ENCODE assay signal across 10 mouse cellular contexts in the genomic region with DNA sequence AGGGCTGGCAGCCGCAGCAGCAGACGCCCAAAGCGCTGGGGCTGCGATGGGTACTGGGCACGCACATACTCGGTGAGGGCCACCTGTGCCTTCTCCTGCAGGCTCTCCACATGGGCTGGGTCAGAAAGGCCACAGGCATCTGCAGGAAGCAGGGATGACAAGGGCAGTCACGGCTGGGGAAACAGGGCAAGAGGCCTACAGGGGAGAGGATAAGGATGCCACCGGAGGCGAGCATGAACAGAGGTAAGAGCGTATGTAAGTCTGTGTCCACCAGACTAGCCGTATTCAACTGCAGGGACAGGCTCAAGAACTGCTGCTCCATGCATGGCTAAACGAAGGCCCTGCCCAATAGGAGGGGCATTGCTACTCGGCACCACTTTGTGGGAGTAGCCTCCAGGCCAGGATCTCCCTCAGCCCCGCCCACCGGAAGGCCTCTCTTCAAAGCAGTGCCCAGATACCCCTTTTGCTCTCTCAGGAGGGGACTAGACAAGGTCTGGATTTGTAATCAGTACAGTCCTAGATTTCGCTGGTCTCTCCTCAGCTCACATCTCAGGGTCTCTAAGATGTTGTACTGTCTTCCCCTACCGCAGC. TPM values are rescaled to one million over a fixed set of nuclear protein-coding genes. Genes with fewer than 3 reads are reported as not detected.
DNase-seq lines count a peak whose midpoint lies in the region; ATAC-seq and TF ChIP-seq lines count a peak whose summit lies in the region.
"Had no signal": no experiment of that assay in that cellular context is flagged by ENCODE, and none has a peak within 500 bp of the region (broad histone marks: within the 10 kb centered on the region; RNA-seq: fewer than 3 reads in every experiment).

No protein-coding gene starts in this region.

- no peak overlapping the region for H3K27ac ChIP-seq in lung, embryonic 14.5 days (ENCODE audit: low read depth)
- H3K27ac ChIP-seq in intestine, embryonic 16.5 days (ENCODE audit: low read length) = peak overlapping the region; percentile 23; the same call in 1 of the 2 replicates
- H3K27ac ChIP-seq in liver, embryonic 13.5 days = peak overlapping the region; percentile 24; the same call in 1 of the 2 replicates

- peaks cover 15% of the 10 kb centered on the region for H3K4me1 ChIP-seq in lung, embryonic 14.5 days (ENCODE audit: insufficient read depth)
- H3K4me1 ChIP-seq in intestine, embryonic 16.5 days (ENCODE audit: control insufficient read depth, insufficient read depth, low read length) = peaks cover 51% of the 10 kb centered on the region
- H3K4me1 ChIP-seq in liver, embryonic 13.5 days (replicated peaks) = peaks cover 76% of the 10 kb centered on the region

- H3K9ac ChIP-seq in lung, embryonic 14.5 days = no peak overlapping the region
- H3K9ac ChIP-seq in intestine, embryonic 16.5 days (ENCODE audit: low read depth, low read length) = no peak overlapping the region
- no peak overlapping the region for H3K9ac ChIP-seq in liver, embryonic 13.5 days

- ATAC-seq in lung, embryonic 14.5 days (ENCODE audit: insufficient read depth) = no peak
- ATAC-seq in intestine, embryonic 16.5 days = no peak
- no peak for ATAC-seq in liver, embryonic 13.5 days (ENCODE audit: low read depth)
- ATAC-seq: activated CD4-positive, CD25-positive, alpha-beta regulatory T cell, adult 4 months had no signal

- WGBS in lung, embryonic 14.5 days = 82% methylated on average over 17 of the region's 17 CpGs
- 77% methylated on average over 17 of the region's 17 CpGs for WGBS in intestine, embryonic 16.5 days
- WGBS in liver, embryonic 13.5 days (ENCODE audit: insufficient replicate concordance) = 68% methylated on average over 17 of the region's 17 CpGs

- no peaks in the 10 kb centered on the region for H3K27me3 ChIP-seq in lung, embryonic 14.5 days (ENCODE audit: insufficient read depth, low read length)
- H3K27me3 ChIP-seq in intestine, embryonic 16.5 days (replicated peaks; ENCODE audit: control insufficient read depth, insufficient read depth, low read length) = no peaks in the 10 kb centered on the region
- H3K27me3 ChIP-seq in liver, embryonic 13.5 days = peaks cover 39% of the 10 kb centered on the region
- H3K27me3 ChIP-seq: neural tube, embryonic 13.5 days had no signal

- no peaks in the 10 kb centered on the region for H3K9me3 ChIP-seq in lung, embryonic 14.5 days (ENCODE audit: low read depth, low read length)
- no peaks in the 10 kb centered on the region for H3K9me3 ChIP-seq in intestine, embryonic 16.5 days (ENCODE audit: control insufficient read depth, low read length)
- no peaks in the 10 kb centered on the region for H3K9me3 ChIP-seq in liver, embryonic 13.5 days (replicated peaks)
- H3K9me3 ChIP-seq: neural tube, embryonic 13.5 days had no signal

- H3K4me3 ChIP-seq in lung, embryonic 14.5 days (ENCODE audit: low read depth, low read length) = no peak overlapping the region
- H3K4me3 ChIP-seq in intestine, embryonic 16.5 days (ENCODE audit: low read length) = no peak overlapping the region
- no peak overlapping the region for H3K4me3 ChIP-seq in liver, embryonic 13.5 days (replicated peaks)

- no peak for TF ChIP-seq CTCF in lung, embryonic 14.5 days (IDR thresholded peaks at IDR 0.05; ENCODE audit: low read depth)

- peak; percentile 66 for DNase-seq in cerebellum, adult 11-12 months
- DNase-seq in cerebellum, adult 11 months = no peak
- peak; percentile 32 for DNase-seq in lung, embryonic 14.5 days
- no peak for DNase-seq in lung, postnatal 4 days
- DNase-seq in liver, embryonic 13.5 days = no peak
- no peak for DNase-seq in right cerebral cortex, adult 18-20 months
- DNase-seq in urinary bladder, postnatal 4 days (ENCODE audit: low spot score in 2 of 2) = no peak

- H3K4me2 ChIP-seq in lung, embryonic 14.5 days = no peak overlapping the region
- H3K4me2 ChIP-seq in intestine, embryonic 16.5 days (ENCODE audit: low read depth, low read length) = no peak overlapping the region
- H3K4me2 ChIP-seq in liver, embryonic 13.5 days = no peak overlapping the region

- H3K36me3 ChIP-seq in lung, embryonic 14.5 days (ENCODE audit: insufficient read depth) = peaks cover 56% of the 10 kb centered on the region
- H3K36me3 ChIP-seq in intestine, embryonic 16.5 days (ENCODE audit: control insufficient read depth, insufficient read depth, low read length) = peaks cover 32% of the 10 kb centered on the region
- peaks cover 34% of the 10 kb centered on the region for H3K36me3 ChIP-seq in liver, embryonic 13.5 days

RNA-seq across cellular contexts. Expression of a gene that starts 3.6 kb away (rescaled TPM):
- polyA plus RNA-seq in lung, embryonic 14.5 days (2014; fragmentation: Nextera tagmentation; extraction: Ambion mirVana) = 4.0 and 5.0 TPM in 2 replicates
- polyA plus RNA-seq in intestine, embryonic 16.5 days (2015; fragmentation: Nextera tagmentation; extraction: Ambion mirVana) = 6.3 and 8.5 TPM in 2 replicates
- 4.3 and 4.4 TPM in 2 replicates for polyA plus RNA-seq in liver, embryonic 13.5 days (2015; fragmentation: Nextera tagmentation; extraction: Ambion mirVana)

RNA-seq across cellular contexts. Expression of a gene that starts 7.0 kb away (rescaled TPM):
- 94.7 and 102 TPM in 2 replicates for polyA plus RNA-seq in lung, embryonic 14.5 days (2014; fragmentation: Nextera tagmentation; extraction: Ambion mirVana)
- polyA plus RNA-seq in intestine, embryonic 16.5 days (2015; fragmentation: Nextera tagmentation; extraction: Ambion mirVana) = 35.8 and 51.1 TPM in 2 replicates
- polyA plus RNA-seq in liver, embryonic 13.5 days (2015; fragmentation: Nextera tagmentation; extraction: Ambion mirVana) = 18.8 and 19.2 TPM in 2 replicates

RNA-seq across cellular contexts. Expression of a gene that starts 8.1 kb away (rescaled TPM):
- polyA plus RNA-seq in lung, embryonic 14.5 days (2014; fragmentation: Nextera tagmentation; extraction: Ambion mirVana) = 83.2 and 85.6 TPM in 2 replicates
- 89.5 and 95.8 TPM in 2 replicates for polyA plus RNA-seq in intestine, embryonic 16.5 days (2015; fragmentation: Nextera tagmentation; extraction: Ambion mirVana)
- 52.1 and 55.8 TPM in 2 replicates for polyA plus RNA-seq in liver, embryonic 13.5 days (2015; fragmentation: Nextera tagmentation; extraction: Ambion mirVana)

RNA-seq across cellular contexts. Expression of a gene that starts 20.9 kb away (rescaled TPM):
- polyA plus RNA-seq in lung, embryonic 14.5 days (2014; fragmentation: Nextera tagmentation; extraction: Ambion mirVana) = 20.5 and 20.6 TPM in 2 replicates
- polyA plus RNA-seq in intestine, embryonic 16.5 days (2015; fragmentation: Nextera tagmentation; extraction: Ambion mirVana) = 10.8 and 10.9 TPM in 2 replicates
- polyA plus RNA-seq in liver, embryonic 13.5 days (2015; fragmentation: Nextera tagmentation; extraction: Ambion mirVana) = 2.6 and 2.8 TPM in 2 replicates

RNA-seq across cellular contexts. Expression of a gene that starts 21.9 kb away (rescaled TPM):
- 108 and 114 TPM in 2 replicates for polyA plus RNA-seq in lung, embryonic 14.5 days (2014; fragmentation: Nextera tagmentation; extraction: Ambion mirVana)
- polyA plus RNA-seq in intestine, embryonic 16.5 days (2015; fragmentation: Nextera tagmentation; extraction: Ambion mirVana) = 84.7 and 86.9 TPM in 2 replicates
- polyA plus RNA-seq in liver, embryonic 13.5 days (2015; fragmentation: Nextera tagmentation; extraction: Ambion mirVana) = 65.1 and 74.8 TPM in 2 replicates

Comparison
In these comparisons a context has a peak if more than half of its experiments do, and no peak if none do; other contexts are left out.
1. DNase-seq: peak in cerebellum, adult 11-12 months (single experiment) and lung, embryonic 14.5 days (single experiment); none in cerebellum, adult 11 months (single experiment), lung, postnatal 4 days (0 of 2), liver, embryonic 13.5 days (single experiment), right cerebral cortex, adult 18-20 months (single experiment) and urinary bladder, postnatal 4 days (0 of 2).